Mouse (Mus musculus) kidney, postnatal 0 days (tissue): ENCODE data around the gene Jup. TPM values are rescaled to one million over a fixed set of nuclear protein-coding genes. Genes with fewer than 3 reads are reported as not detected.
A peak's percentile ranks its signal among the peaks of the same experiment; 100 is the strongest.
"Not testable (repeated sequence)": the region's sequence is repeated elsewhere in the genome, so short reads cannot be mapped to it uniquely, and the experiment has no call there.

Experiments used
- ATAC-seq: fragments of 200-750 bp; cut with Nextera tagmentation; replicated peaks from 2 replicates; pipeline ENCODE4 v1.8.0; 2017; ENCODE audit warnings: low read depth, moderate number of reproducible peaks, moderate TSS enrichment, moderate library complexity; ENCODE audit not compliant: low FRiP score
- DNase-seq: peaks from one replicate; pipeline ENCODE4 v3.0.0-alpha.2; 2016; ENCODE audit warnings: low spot score
- H3K27ac ChIP-seq: fragments of 300-500 bp; sonication (generic); 2 replicates; pipeline ENCODE4 v1.5.1; 2014; ENCODE audit warnings: mild to moderate bottlenecking
- H3K27me3 ChIP-seq: fragments of 300-500 bp; sonication (generic); 2 replicates; pipeline ENCODE4 v1.6.1; 2014; ENCODE audit warnings: low read length, mixed read lengths; ENCODE audit not compliant: insufficient read depth
- H3K36me3 ChIP-seq: fragments of 300-500 bp; sonication (generic); 2 replicates; pipeline ENCODE4 v1.6.1; 2014; ENCODE audit warnings: low read length, mixed read lengths; ENCODE audit not compliant: insufficient read depth
- H3K4me1 ChIP-seq: fragments of 300-500 bp; sonication (generic); replicated peaks from 2 replicates; pipeline ENCODE4 v1.6.1; 2014; ENCODE audit warnings: antibody characterized with exemption, low read length, mixed read lengths; ENCODE audit not compliant: insufficient read depth
- H3K4me2 ChIP-seq: fragments of 300-500 bp; sonication (generic); 2 replicates; pipeline ENCODE4 v1.6.1; 2014; ENCODE audit warnings: mild to moderate bottlenecking, low read length, moderate library complexity, mixed read lengths
- H3K4me3 ChIP-seq: fragments of 300-500 bp; sonication (generic); replicated peaks from 2 replicates; pipeline ENCODE4 v1.5.1; 2014; ENCODE audit warnings: low read depth, low read length
- H3K9ac ChIP-seq: fragments of 300-500 bp; sonication (generic); 2 replicates; pipeline ENCODE4 v1.6.1; 2014; ENCODE audit warnings: low read depth, low read length
- H3K9me3 ChIP-seq: fragments of 300-500 bp; sonication (generic); replicated peaks from 2 replicates; pipeline ENCODE4 v1.6.1; 2016; ENCODE audit warnings: low read length, inconsistent platforms, mixed read lengths
- CTCF ChIP-seq: IDR thresholded peaks from 2 replicates; pipeline ENCODE4 v1.5.1; 2016; ENCODE audit warnings: antibody characterized with exemption, low read depth, mild to moderate bottlenecking, moderate library complexity
- WGBS: fragments of 180-500 bp; shearing (Covaris S2); extraction: QIAGEN DNeasy Blood & Tissue Kit; methylation state at CpG from one replicate; pipeline ENCODE4 v1.1.7; 2014; 5-methylcytosine and 5-hydroxymethylcytosine counted together
- polyA plus RNA-seq: library from polyadenylated mRNA; unstranded; fragments of >200 nt; fragmentation: Nextera tagmentation; extraction: Ambion mirVana; gene quantifications from 2 replicates; pipeline ENCODE4 v1.2.1, GENCODE M21; 2015

The Jup gene
- polyA plus RNA-seq, 1 experiment from 2014 or later = 119 TPM

DNA sequence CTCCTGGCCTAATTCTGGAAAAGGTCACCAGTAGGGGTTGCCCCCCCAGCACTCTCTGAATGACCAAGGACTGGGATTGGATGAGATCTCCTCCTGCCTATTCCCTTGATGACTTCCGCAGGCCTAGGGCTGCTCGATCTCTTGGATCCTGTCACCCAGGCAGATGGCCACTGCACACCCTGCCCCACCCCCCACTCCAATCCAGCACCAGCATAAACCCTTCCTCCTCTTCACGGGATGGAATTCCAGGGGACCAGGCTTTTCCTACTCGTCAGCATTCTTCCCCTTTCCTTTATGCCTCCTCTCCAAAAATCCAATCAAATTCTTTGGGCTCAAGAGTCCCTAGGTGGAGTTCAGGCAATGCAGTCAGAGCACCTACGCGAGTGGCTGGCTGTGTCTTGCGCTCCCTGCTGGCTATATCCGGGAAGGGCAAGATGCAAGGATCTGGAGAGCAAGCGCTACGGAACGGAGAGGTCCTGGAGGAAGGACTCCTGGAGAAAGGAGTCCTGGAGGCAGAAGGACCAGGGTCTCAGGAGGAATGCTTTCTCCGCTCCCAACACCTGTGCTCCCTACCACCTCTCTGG lies 34.5 kb downstream of the Jup start:
- DNase-seq (peak; percentile 77), ATAC-seq (0 out of 2 replicates have a peak, but pooled peaks have one; percentile 44)
- TF ChIP-seq CTCF = peak; percentile 87
- WGBS = 19% methylated on average over 12 of the region's 12 CpGs
- Histone ChIP-seq H3K36me3 (no peaks in the 10 kb centered on the region), H3K27ac (no peak overlapping the region), H3K9me3 (no peaks in the 10 kb centered on the region), H3K4me3 (no peak overlapping the region), H3K4me1 (no peaks in the 10 kb centered on the region; the same call in 1 of the 2 replicates), H3K9ac (no peak overlapping the region), H3K4me2 (0 out of 2 replicates have a peak overlapping the region, but pooled peaks have one; percentile 6), H3K27me3 (no peaks in the 10 kb centered on the region)

GRCm38 (mm10) chr11:100362209-100362978 lies 35.2 kb downstream of the Jup start:
- ATAC-seq (no peak; the same call in 1 of the 2 replicates), DNase-seq (peak; percentile 86)
- no peaks in the 10 kb centered on the region; the same call in 1 of the 2 replicates for H3K4me1 ChIP-seq
- no peak overlapping the region for H3K9ac ChIP-seq
- peak; percentile 91 for TF ChIP-seq CTCF
- H3K27me3 ChIP-seq = no peaks in the 10 kb centered on the region
- H3K4me3 ChIP-seq = no peak overlapping the region
- whole genome bisulfite sequencing = 14% methylated on average over 8 of the region's 8 CpGs
- H3K27ac ChIP-seq = no peak overlapping the region
- H3K9me3 ChIP-seq = no peaks in the 10 kb centered on the region
- H3K4me2 ChIP-seq = no peak overlapping the region
- H3K36me3 ChIP-seq = no peaks in the 10 kb centered on the region

DNA sequence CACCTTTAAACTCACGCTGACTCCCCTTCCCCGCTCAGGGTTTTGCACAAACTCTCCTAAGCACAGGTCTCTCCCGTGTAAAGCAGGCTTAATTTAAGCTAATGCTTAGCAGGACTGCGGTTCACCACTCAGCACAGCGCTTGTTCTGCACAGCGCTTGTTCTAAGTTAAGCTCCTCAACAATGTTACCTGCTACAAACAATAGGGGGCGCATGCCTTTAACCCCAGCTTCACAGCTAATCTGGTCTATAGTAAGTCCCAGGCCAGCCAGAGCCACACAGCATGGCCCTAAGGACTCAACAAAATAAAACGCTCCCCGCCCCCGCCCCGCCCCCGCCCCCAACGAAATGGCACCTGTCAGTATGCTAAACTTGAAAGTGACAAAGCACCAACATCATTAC lies 36.5 kb downstream of the Jup start:
- not testable (repeated sequence) for H3K4me2 ChIP-seq, H3K9me3 ChIP-seq, DNase-seq, H3K27ac ChIP-seq, H3K27me3 ChIP-seq, ATAC-seq, H3K36me3 ChIP-seq, H3K4me1 ChIP-seq, H3K4me3 ChIP-seq, H3K9ac ChIP-seq
- WGBS = no CpG with 5 or more reads among the region's 13 CpGs

GRCm38 (mm10) chr11:100360175-100360574 lies 37.4 kb downstream of the Jup start:
- no peak overlapping the region for H3K4me3 ChIP-seq
- H3K36me3 ChIP-seq = no peaks in the 10 kb centered on the region
- H3K4me2 ChIP-seq = no peak overlapping the region
- no peaks in the 10 kb centered on the region for H3K9me3 ChIP-seq
- no peak for DNase-seq
- H3K4me1 ChIP-seq = no peaks in the 10 kb centered on the region; the same call in 1 of the 2 replicates
- ATAC-seq = no peak
- WGBS = 82% methylated on average over 6 of the region's 6 CpGs
- H3K9ac ChIP-seq = no peak overlapping the region
- H3K27ac ChIP-seq = no peak overlapping the region
- peaks cover 5% of the 10 kb centered on the region for H3K27me3 ChIP-seq
- 0 out of 2 replicates have a peak, but pooled peaks have one; percentile 20 for TF ChIP-seq CTCF

DNA sequence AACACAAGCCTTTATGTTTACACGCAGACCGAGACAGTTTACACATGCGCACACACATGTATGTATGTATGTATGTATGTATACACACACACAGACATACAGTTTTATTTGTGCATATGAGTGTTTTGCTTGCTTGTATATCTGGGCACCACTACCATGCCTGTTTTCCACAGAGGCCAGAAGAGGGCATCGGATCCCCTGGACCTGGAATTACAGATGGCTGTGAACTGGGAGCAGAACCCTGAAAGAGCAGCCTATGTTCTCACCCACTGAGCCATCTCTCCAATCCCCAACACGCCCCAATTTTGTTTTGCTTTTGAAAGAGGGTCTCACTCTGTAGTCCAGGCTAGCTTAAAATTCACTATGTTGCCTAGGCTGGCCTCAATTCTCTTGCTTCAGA lies 40.2 kb downstream of the Jup start:
- peak; percentile 32 for TF ChIP-seq CTCF
- Histone ChIP-seq H3K4me1 (no peaks in the 10 kb centered on the region), H3K4me2 (no peak overlapping the region), H3K36me3 (no peaks in the 10 kb centered on the region), H3K9me3 (no peaks in the 10 kb centered on the region), H3K4me3 (no peak overlapping the region), H3K27ac (no peak overlapping the region), H3K9ac (no peak overlapping the region), H3K27me3 (peaks cover 9% of the 10 kb centered on the region)
- ATAC-seq (no peak), DNase-seq (no peak)
- WGBS = 56% methylated on average over 5 of the region's 5 CpGs

DNA sequence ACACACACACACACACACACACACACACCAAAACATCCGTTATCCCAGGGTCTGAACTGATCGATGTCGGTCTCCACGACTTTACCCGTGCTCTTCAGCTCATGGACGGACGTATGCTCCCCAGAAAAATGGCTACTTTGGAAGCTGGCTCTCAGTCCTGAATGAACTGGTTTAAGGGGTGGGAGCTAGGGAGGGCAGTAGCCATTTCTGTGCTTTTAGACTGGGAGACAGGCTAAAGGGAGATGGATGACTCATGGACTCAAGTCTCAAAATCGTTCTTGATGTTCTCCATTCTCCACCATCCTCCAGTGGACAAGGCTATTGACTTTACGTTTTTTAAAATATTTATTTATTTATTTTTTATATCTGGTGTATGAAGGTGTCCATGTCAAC lies 40.7 kb downstream of the Jup start:
- no peaks in the 10 kb centered on the region for H3K36me3 ChIP-seq
- TF ChIP-seq CTCF = no peak
- ATAC-seq = no peak
- no peaks in the 10 kb centered on the region for H3K4me1 ChIP-seq
- 20% methylated on average over 9 of the region's 9 CpGs for WGBS
- peak overlapping the region; percentile 71 for H3K9ac ChIP-seq
- peak; percentile 23 for DNase-seq
- peak overlapping the region; percentile 71 for H3K4me3 ChIP-seq
- H3K9me3 ChIP-seq = no peaks in the 10 kb centered on the region
- H3K4me2 ChIP-seq = peak overlapping the region; percentile 100
- H3K27me3 ChIP-seq = peaks cover 9% of the 10 kb centered on the region
- no peak overlapping the region for H3K27ac ChIP-seq
